Mouse (Mus musculus): ENCODE results near the gene Hspa2.

DNA sequence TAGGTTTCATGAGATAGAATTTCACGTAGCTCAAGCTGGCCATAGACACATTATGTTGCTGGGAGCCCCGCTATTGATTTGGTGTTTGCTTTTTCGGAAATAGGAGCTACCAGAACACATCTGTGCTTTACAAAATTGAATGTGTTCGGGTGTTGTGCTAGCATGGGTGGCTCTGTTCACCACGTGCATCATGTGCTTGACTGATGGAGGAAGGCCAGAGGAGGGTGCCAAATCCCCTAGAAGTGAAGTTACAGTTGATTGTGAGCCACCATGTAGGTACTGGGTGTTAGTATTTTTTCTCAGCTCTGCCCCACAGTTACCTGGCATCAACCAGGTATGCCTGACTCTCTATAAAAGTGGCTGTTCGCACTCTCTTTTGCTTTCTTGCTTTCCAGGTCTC is 40.9 kb downstream of the Hspa2 start:
- TF ChIP-seq POLR2A (IDR thresholded peaks at IDR 0.05; ENCODE audit: borderline replicate concordance, control insufficient read depth, low read depth, low read length) = no peak
- no peak for TF ChIP-seq CTCF (IDR thresholded peaks at IDR 0.05; ENCODE audit: control insufficient read depth, insufficient read depth, low read length)
